Mouse (Mus musculus): ENCODE measurements around the gene Knstrn. TPM values are rescaled to one million over a fixed set of nuclear protein-coding genes. Genes with fewer than 3 reads are reported as not detected.

Gene Knstrn
- polyA plus RNA-seq, 1 experiment, result 5.5 TPM

GRCm38 (mm10) chr2:118899981-118900825, 86.4 kb downstream of the Knstrn start, which contains the start of gene Bahd1:
Bahd1 (plus strand) TSS chr2:118900377.
- DNase-seq (ENCODE audit: low spot score), result no peak

DNA sequence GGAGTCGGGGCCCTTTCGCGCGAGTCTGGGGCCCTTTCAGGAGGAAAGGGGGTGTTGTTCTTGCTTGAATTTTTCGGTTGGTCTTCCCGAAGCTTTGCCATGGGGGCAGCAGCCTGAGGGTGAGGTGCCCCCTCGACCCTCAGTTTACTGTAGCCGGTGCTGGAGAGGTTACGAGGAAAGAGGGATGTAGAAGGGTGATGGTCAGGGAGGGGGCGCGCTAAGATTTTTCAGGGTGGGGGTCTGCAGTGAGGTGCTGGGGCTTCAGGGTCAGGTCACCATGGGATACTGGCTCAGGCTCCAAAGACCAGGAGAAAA, 87.0 kb downstream of the Knstrn start:
- no peak for DNase-seq (ENCODE audit: low spot score)

DNA sequence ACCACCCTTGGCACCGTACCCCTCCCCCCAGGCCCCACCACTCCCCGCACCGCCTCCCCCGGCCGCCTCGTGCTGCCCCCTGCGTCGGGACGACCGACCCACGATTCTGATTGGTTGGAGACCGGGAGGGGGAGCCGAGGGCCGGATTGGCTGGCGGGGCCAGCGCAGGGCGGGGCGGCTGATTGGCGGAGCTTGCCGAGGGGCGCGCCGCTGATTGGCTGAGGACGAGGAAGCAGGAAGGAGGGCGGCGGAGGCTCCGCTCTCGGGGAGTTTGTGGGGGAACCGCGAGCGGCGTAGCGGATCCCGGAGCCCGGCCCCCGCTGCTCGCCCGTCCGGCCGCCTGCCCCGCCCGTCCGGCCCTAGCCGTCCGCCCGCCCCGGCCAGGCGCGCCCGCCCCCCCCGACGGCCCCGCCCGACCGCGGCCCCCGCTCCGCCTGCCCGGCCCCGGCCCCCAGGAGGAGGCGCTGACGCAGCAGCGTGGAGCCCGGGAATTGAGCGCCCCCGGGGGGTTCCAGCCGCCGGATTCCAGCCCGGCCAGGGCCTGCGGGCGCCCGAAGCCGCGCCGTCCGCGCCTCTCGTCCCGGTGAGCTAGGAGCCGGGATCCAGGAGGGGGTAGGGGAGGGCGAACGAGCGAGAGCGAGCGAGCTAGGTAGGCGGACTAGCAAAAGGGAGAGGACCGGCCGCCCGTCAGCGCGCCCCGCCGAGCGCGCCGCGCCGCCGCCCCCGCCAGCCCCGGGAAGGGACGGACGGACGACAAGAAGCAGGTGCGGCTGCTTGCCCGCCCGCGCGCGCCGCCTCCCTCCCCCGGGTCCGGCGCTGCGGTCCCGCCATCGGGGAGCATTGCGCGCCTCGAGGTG, 87.6 kb downstream of the Knstrn start:
- peak; percentile 98 for DNase-seq (ENCODE audit: low spot score)

GRCm38 (mm10) chr2:118902051-118903025, 88.5 kb downstream of the Knstrn start:
- DNase-seq (ENCODE audit: low spot score), result peak; percentile 63

DNA sequence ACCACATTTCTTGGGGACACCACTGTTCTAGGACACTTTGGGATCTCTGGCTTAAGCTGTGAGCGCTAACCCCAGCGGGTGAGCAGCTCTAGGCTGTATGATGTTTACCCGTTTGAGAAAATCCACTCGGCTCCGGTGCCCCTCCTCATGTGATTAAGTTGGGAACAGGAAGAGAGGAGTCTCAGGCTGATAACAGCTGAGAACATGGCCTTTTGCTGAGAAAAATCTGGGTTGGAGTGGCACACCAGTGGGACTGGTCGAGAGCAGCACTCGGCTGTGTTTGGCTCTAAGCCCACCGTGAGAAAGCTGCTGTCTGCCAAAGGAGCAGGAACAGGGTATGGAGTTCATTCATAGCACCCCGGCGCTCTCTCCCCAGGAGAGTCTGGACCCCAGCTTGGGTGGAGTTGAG, 89.5 kb downstream of the Knstrn start:
- no peak for DNase-seq (ENCODE audit: low spot score)

Other genes starting within 250 kb of the Knstrn start
- gene Bub1b, start 215.8 kb upstream of the Knstrn start, polyA plus RNA-seq (2012; rRNA removed), result 2.4 and 2.8 TPM in 2 replicates
- gene Pak6, start 150.7 kb upstream of the Knstrn start, polyA plus RNA-seq (2012; rRNA removed), result 12.3 and 12.7 TPM in 2 replicates
- 0.69 and 0.93 TPM in 2 replicates for gene Ankrd63, start 110.0 kb upstream of the Knstrn start, polyA plus RNA-seq (2012; rRNA removed)
- gene Plcb2, start 85.6 kb upstream of the Knstrn start, polyA plus RNA-seq (2012; rRNA removed), result 2.6 and 3.0 TPM in 2 replicates
- 35.9 and 38.5 TPM in 2 replicates for gene Inafm2, start 68.2 kb upstream of the Knstrn start, polyA plus RNA-seq (2012; rRNA removed)
- 19.3 and 23.1 TPM in 2 replicates for gene Ccdc9b, start 51.3 kb upstream of the Knstrn start, polyA plus RNA-seq (2012; rRNA removed)
- 0.16 TPM in 1 of 2 replicates, not detected in the other for gene Phgr1, start 41.2 kb upstream of the Knstrn start, polyA plus RNA-seq (2012; rRNA removed)
- 0.78 and 0.93 TPM in 2 replicates for gene Disp2, start 34.3 kb upstream of the Knstrn start, polyA plus RNA-seq (2012; rRNA removed)
- gene Ivd, start 48.0 kb downstream of the Knstrn start, polyA plus RNA-seq (2012; rRNA removed), result 87.1 and 91.2 TPM in 2 replicates
- 10.2 and 12.4 TPM in 2 replicates for gene Bahd1, start 86.4 kb downstream of the Knstrn start, polyA plus RNA-seq (2012; rRNA removed)
- 19.9 and 20.7 TPM in 2 replicates for gene Chst14, start 112.5 kb downstream of the Knstrn start, polyA plus RNA-seq (2012; rRNA removed)
- gene Ccdc32, start 215.4 kb downstream of the Knstrn start, polyA plus RNA-seq (2012; rRNA removed), result 18.8 and 19.3 TPM in 2 replicates
- gene Rpusd2, start 220.8 kb downstream of the Knstrn start, polyA plus RNA-seq (2012; rRNA removed), result 2.9 and 3.5 TPM in 2 replicates
- gene Knl1, start 233.1 kb downstream of the Knstrn start, polyA plus RNA-seq (2012; rRNA removed), result 0.22 and 0.37 TPM in 2 replicates

Measured in urinary bladder, adult 2 months (tissue).